9 mouse cellular contexts compared by ENCODE assay signal in the genomic region with DNA sequence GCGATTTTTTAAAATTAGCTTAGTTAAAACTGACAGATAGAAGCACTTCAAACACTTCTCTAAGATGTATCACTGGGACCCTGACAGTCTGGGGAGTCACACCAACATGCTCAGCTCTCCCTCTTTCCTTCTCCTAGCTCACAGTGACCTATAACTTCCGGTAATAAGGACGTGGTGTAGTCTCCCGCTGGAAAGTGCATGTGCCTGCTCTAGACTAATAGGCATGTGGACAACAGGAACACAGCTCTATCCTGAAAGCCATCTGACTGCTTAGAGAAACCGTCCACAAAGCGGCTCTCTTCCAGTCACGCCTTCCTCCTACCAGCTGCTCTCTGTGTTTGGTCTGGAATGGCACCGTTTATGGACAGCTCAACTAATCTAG. TPM values are rescaled to one million over a fixed set of nuclear protein-coding genes. Genes with fewer than 3 reads are reported as not detected.
DNase-seq lines count a peak whose midpoint lies in the region; ATAC-seq and TF ChIP-seq lines count a peak whose summit lies in the region.
"Had no signal": no experiment of that assay in that cellular context is flagged by ENCODE, and none has a peak within 500 bp of the region (broad histone marks: within the 10 kb centered on the region; RNA-seq: fewer than 3 reads in every experiment).

No protein-coding gene starts in this region.

- intact Hi-C loops in left cerebral cortex, postnatal 14 days (cut with DNase I): loop anchor here (5.0 kb wide), 1 partner anchor 62 kb away; no protein-coding TSS in a partner anchor

- 31% methylated on average over 8 of the region's 8 CpGs for WGBS in kidney, adult 2 months

- TF ChIP-seq CTCF in kidney, adult 2 months (conservative IDR thresholded peaks at IDR 0.05; ENCODE audit: insufficient read depth, insufficient read length, low read depth, low read length): no peak

- H3K4me3 ChIP-seq in kidney, adult 2 months (ENCODE audit: insufficient read depth, low read depth, low read length): no peak overlapping the region
- H3K4me3 ChIP-seq: neural tube, embryonic 12.5 days had no signal

- ATAC-seq in CD4-positive, CD25-positive, alpha-beta regulatory T cell, adult 4 months: no peak

- H3K4me1 ChIP-seq in kidney, adult 2 months (ENCODE audit: control insufficient read depth, insufficient read depth, low read length): peaks cover 23% of the 10 kb centered on the region

- no peak for TF ChIP-seq POLR2A in kidney, adult 2 months (IDR thresholded peaks at IDR 0.05; ENCODE audit: low read depth, low read length)

- H3K36me3 ChIP-seq in kidney, adult 2 months (ENCODE audit: control insufficient read depth, insufficient read depth, low read length): no peaks in the 10 kb centered on the region; the same call in 1 of the 2 replicates

- H3K27ac ChIP-seq in kidney, adult 2 months (ENCODE audit: insufficient read depth, low read depth, low read length): no peak overlapping the region
- H3K27ac ChIP-seq: neural tube, embryonic 12.5 days had no signal

- peak; percentile 24 for DNase-seq in kidney, adult 2 months
- no peak for DNase-seq in kidney, adult 18-20 months
- DNase-seq in Muller cell, postnatal 12 days (ENCODE audit: inconsistent ontology term): peak; percentile 83
- peak; percentile 84 for DNase-seq in fibroblast of lung, adult 2 months (ENCODE audit: low read depth)
- peak; percentile 45 to 66 for DNase-seq in left cerebral cortex, postnatal 14 days (ENCODE audit: low spot score in 2 of 2)
- no peak for DNase-seq in spleen, postnatal 14 days (ENCODE audit: low spot score in 2 of 2)
- no peak for DNase-seq in thymus, postnatal 0 days (ENCODE audit: low spot score)

- H3K27me3 ChIP-seq in kidney, adult 2 months (replicated peaks; ENCODE audit: control insufficient read depth, insufficient read depth, low read length): no peaks in the 10 kb centered on the region
- H3K27me3 ChIP-seq: neural tube, embryonic 12.5 days had no signal

RNA-seq across cellular contexts. Expression of gene Kremen1, which starts 16.6 kb away (rescaled TPM):
- polyA plus RNA-seq in kidney, adult 2 months (2012; rRNA removed): 21.6 and 22.7 TPM in 2 replicates
- total RNA-seq in left cerebral cortex, postnatal 14 days (2021): 10 to 100 TPM; 10.6 to 12.7 TPM
- 42.9 and 54.9 TPM in 2 replicates for polyA plus RNA-seq in thymus, postnatal 0 days (2015; fragmentation: Nextera tagmentation; extraction: Ambion mirVana)
- 1 to 10 TPM; 3.4 to 4.3 TPM for polyA plus RNA-seq in CD4-positive, CD25-positive, alpha-beta regulatory T cell, adult 4 months (2017; shearing (Covaris generic))

Comparison
In these comparisons a context has a peak if more than half of its experiments do, and no peak if none do; other contexts are left out.
1. DNase-seq: peak in kidney, adult 2 months (single experiment), Muller cell, postnatal 12 days (single experiment), fibroblast of lung, adult 2 months (single experiment) and left cerebral cortex, postnatal 14 days (2 of 2); none in kidney, adult 18-20 months (single experiment), spleen, postnatal 14 days (0 of 2) and thymus, postnatal 0 days (single experiment).